Mouse (Mus musculus) bone marrow macrophage, adult 2 months (primary cell): ENCODE data around the gene Fmnl3.

ENCODE experiments used
- CTCF ChIP-seq: IDR thresholded peaks from 2 replicates; pipeline ENCODE4 v1.5.1; 2012; ENCODE audit warnings: low read depth, mild to moderate bottlenecking, low read length, moderate library complexity
- POLR2A ChIP-seq: IDR thresholded peaks from 2 replicates; pipeline ENCODE4 v1.6.1; 2012; ENCODE audit warnings: mild to moderate bottlenecking, low read depth, low read length, borderline replicate concordance

DNA sequence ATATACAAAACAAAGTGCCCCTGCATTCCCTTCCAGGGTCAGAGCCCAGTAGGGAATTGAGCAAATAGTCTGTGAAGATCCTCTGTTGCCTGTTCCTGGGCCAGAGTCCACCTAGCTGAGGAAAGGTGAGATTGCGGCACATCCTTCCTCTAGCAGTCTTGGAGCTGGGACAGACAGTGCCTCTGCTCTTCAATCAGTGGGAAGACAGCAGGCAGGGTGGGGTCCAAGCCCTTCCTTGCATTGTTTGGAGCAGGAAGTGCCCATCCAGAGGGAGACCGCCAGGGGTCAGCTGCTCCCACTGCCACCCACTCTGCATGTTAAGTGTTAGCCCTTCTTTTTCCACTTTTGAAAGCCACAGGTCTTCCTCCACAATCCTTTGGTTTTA is 53.0 kb downstream of the Fmnl3 start:
- TF ChIP-seq CTCF (no peak), POLR2A (no peak)
